Mouse (Mus musculus) limb, embryonic 12.5 days (tissue): ENCODE data around the gene 2700081O15Rik. TPM values are rescaled to one million over a fixed set of nuclear protein-coding genes. Genes with fewer than 3 reads are reported as not detected.

ENCODE experiments used
- ATAC-seq: fragments of 200-750 bp; cut with Nextera tagmentation; 2 replicates; pipeline ENCODE4 v1.8.0; 2017; ENCODE audit warnings: low read depth, moderate TSS enrichment; ENCODE audit not compliant: insufficient number of reproducible peaks, insufficient read depth, low FRiP score, low TSS enrichment
- H3K27ac ChIP-seq: fragments of 300-500 bp; sonication (generic); 2 replicates; pipeline ENCODE4 v1.5.1; 2016; ENCODE audit warnings: mild to moderate bottlenecking, moderate library complexity
- H3K27me3 ChIP-seq: fragments of 300-500 bp; sonication (generic); 2 replicates; pipeline ENCODE4 v1.6.1; 2016; ENCODE audit warnings: mild to moderate bottlenecking, moderate library complexity
- H3K36me3 ChIP-seq: fragments of 300-500 bp; sonication (generic); 2 replicates; pipeline ENCODE4 v1.6.1; 2016; ENCODE audit warnings: mild to moderate bottlenecking, moderate library complexity
- H3K4me1 ChIP-seq: fragments of 300-500 bp; sonication (generic); replicated peaks from 2 replicates; pipeline ENCODE4 v1.6.1; 2016
- H3K4me2 ChIP-seq: fragments of 300-500 bp; sonication (generic); 2 replicates; pipeline ENCODE4 v1.6.1; 2016; ENCODE audit warnings: mild to moderate bottlenecking, moderate library complexity
- H3K4me3 ChIP-seq: fragments of 300-500 bp; sonication (generic); replicated peaks from 2 replicates; pipeline ENCODE4 v1.5.1; 2016; ENCODE audit warnings: mild to moderate bottlenecking
- H3K9ac ChIP-seq: fragments of 300-500 bp; sonication (generic); replicated peaks from 2 replicates; pipeline ENCODE4 v1.6.1; 2016; ENCODE audit warnings: mild to moderate bottlenecking, moderate library complexity
- H3K9me3 ChIP-seq: fragments of 300-500 bp; sonication (generic); 2 replicates; pipeline ENCODE4 v1.6.1; 2016; ENCODE audit warnings: mild to moderate bottlenecking, moderate library complexity
- WGBS: fragments of 180-500 bp; shearing (Covaris S2); methylation state at CpG from one replicate; pipeline ENCODE4 v1.1.7; 2016; 5-methylcytosine and 5-hydroxymethylcytosine counted together
- polyA plus RNA-seq: library from polyadenylated mRNA; unstranded; fragments of >200 nt; fragmentation: Nextera tagmentation; extraction: Ambion mirVana; gene quantifications from 2 replicates; pipeline ENCODE4 v1.2.1, GENCODE M21; 2016

2700081O15Rik gene
- polyA plus RNA-seq, 1 experiment from 2014 or later = 12.0 TPM

- no peaks in the 10 kb centered on the region for H3K27me3 ChIP-seq
- H3K4me2 ChIP-seq = no peak overlapping the region
- WGBS = 76% methylated on average over 5 of the region's 5 CpGs
- H3K4me1 ChIP-seq = peaks cover 7% of the 10 kb centered on the region
- ATAC-seq = no peak
- no peaks in the 10 kb centered on the region for H3K9me3 ChIP-seq
- peaks cover 31% of the 10 kb centered on the region for H3K36me3 ChIP-seq
- no peak overlapping the region for H3K27ac ChIP-seq
- H3K4me3 ChIP-seq = no peak overlapping the region
- no peak overlapping the region for H3K9ac ChIP-seq
Observed at GRCm38 (mm10) chr19:7436061-7436970, 18.9 kb downstream of the 2700081O15Rik start.

- no peaks in the 10 kb centered on the region for H3K27me3 ChIP-seq
- H3K27ac ChIP-seq = no peak overlapping the region
- no peak for ATAC-seq
- no peaks in the 10 kb centered on the region for H3K9me3 ChIP-seq
- peaks cover 10% of the 10 kb centered on the region for H3K4me1 ChIP-seq
- no peak overlapping the region for H3K4me3 ChIP-seq
- H3K4me2 ChIP-seq = no peak overlapping the region
- no peak overlapping the region for H3K9ac ChIP-seq
- peaks cover 11% of the 10 kb centered on the region for H3K36me3 ChIP-seq
Observed at GRCm38 (mm10) chr19:7438295-7438694, 20.9 kb downstream of the 2700081O15Rik start.

GRCm38 (mm10) chr19:7441493-7441892 lies 24.1 kb downstream of the 2700081O15Rik start:
- Histone ChIP-seq H3K4me1 (peaks cover 10% of the 10 kb centered on the region), H3K4me2 (peak overlapping the region; percentile 39), H3K36me3 (0 out of 2 replicates have a peak, but pooled peaks cover 12% of the 10 kb centered on the region), H3K27me3 (no peaks in the 10 kb centered on the region), H3K27ac (peak overlapping the region; percentile 73), H3K4me3 (0 out of 2 replicates have a peak overlapping the region, but pooled peaks have one; percentile 14), H3K9me3 (no peaks in the 10 kb centered on the region), H3K9ac (no peak overlapping the region)
- peak; percentile 52; the same call in 1 of the 2 replicates for ATAC-seq
- 47% methylated on average over 14 of the region's 14 CpGs for WGBS

GRCm38 (mm10) chr19:7445105-7445504 lies 27.7 kb downstream of the 2700081O15Rik start:
- H3K27ac ChIP-seq = no peak overlapping the region

GRCm38 (mm10) chr19:7445596-7445995 lies 28.2 kb downstream of the 2700081O15Rik start:
- no peak for ATAC-seq
- no peaks in the 10 kb centered on the region for H3K27me3 ChIP-seq
- H3K4me2 ChIP-seq = no peak overlapping the region
- no peaks in the 10 kb centered on the region for H3K9me3 ChIP-seq
- H3K36me3 ChIP-seq = peaks cover 19% of the 10 kb centered on the region; the same call in 1 of the 2 replicates
- H3K4me3 ChIP-seq = no peak overlapping the region
- H3K27ac ChIP-seq = no peak overlapping the region
- 97% methylated on average over 1 of the region's 1 CpGs for WGBS
- H3K4me1 ChIP-seq = peaks cover 7% of the 10 kb centered on the region
- no peak overlapping the region for H3K9ac ChIP-seq

More at GRCm38 (mm10) chr19:7445105-7445504, 27.7 kb downstream of the 2700081O15Rik start:
- ATAC-seq = no peak
- Histone ChIP-seq H3K4me1 (peaks cover 10% of the 10 kb centered on the region), H3K4me2 (no peak overlapping the region), H3K9me3 (no peaks in the 10 kb centered on the region), H3K9ac (no peak overlapping the region), H3K4me3 (no peak overlapping the region), H3K36me3 (peaks cover 19% of the 10 kb centered on the region; the same call in 1 of the 2 replicates), H3K27me3 (no peaks in the 10 kb centered on the region)
- 96% methylated on average over 2 of the region's 2 CpGs for WGBS

- WGBS = 44% methylated on average over 2 of the region's 2 CpGs
- no peak overlapping the region for H3K9ac ChIP-seq
- H3K27ac ChIP-seq = no peak overlapping the region
- H3K4me1 ChIP-seq = no peaks in the 10 kb centered on the region
- no peak overlapping the region for H3K4me2 ChIP-seq
- no peak for ATAC-seq
- H3K27me3 ChIP-seq = no peaks in the 10 kb centered on the region
- no peak overlapping the region for H3K4me3 ChIP-seq
- peaks cover 14% of the 10 kb centered on the region; the same call in 1 of the 2 replicates for H3K36me3 ChIP-seq
- no peaks in the 10 kb centered on the region for H3K9me3 ChIP-seq
Observed at GRCm38 (mm10) chr19:7456803-7457202, 39.4 kb downstream of the 2700081O15Rik start.

- Histone ChIP-seq H3K4me3 (no peak overlapping the region), H3K27ac (no peak overlapping the region), H3K4me2 (no peak overlapping the region), H3K9me3 (no peaks in the 10 kb centered on the region), H3K9ac (no peak overlapping the region), H3K4me1 (no peaks in the 10 kb centered on the region), H3K36me3 (peaks cover 14% of the 10 kb centered on the region; the same call in 1 of the 2 replicates), H3K27me3 (no peaks in the 10 kb centered on the region)
- ATAC-seq = no peak
Observed at GRCm38 (mm10) chr19:7458901-7459300, 41.5 kb downstream of the 2700081O15Rik start.

GRCm38 (mm10) chr19:7459370-7459769 lies 41.9 kb downstream of the 2700081O15Rik start:
- H3K4me2 ChIP-seq = no peak overlapping the region
- no peaks in the 10 kb centered on the region for H3K4me1 ChIP-seq
- no peaks in the 10 kb centered on the region for H3K9me3 ChIP-seq
- no peak overlapping the region for H3K4me3 ChIP-seq
- no peak overlapping the region for H3K27ac ChIP-seq
- H3K27me3 ChIP-seq = no peaks in the 10 kb centered on the region
- no peak overlapping the region for H3K9ac ChIP-seq
- H3K36me3 ChIP-seq = peaks cover 14% of the 10 kb centered on the region; the same call in 1 of the 2 replicates
- no peak for ATAC-seq
- 90% methylated on average over 2 of the region's 2 CpGs for WGBS

GRCm38 (mm10) chr19:7467915-7468314 lies 50.5 kb downstream of the 2700081O15Rik start:
- no peaks in the 10 kb centered on the region for H3K4me1 ChIP-seq
- ATAC-seq = no peak
- H3K27me3 ChIP-seq = no peaks in the 10 kb centered on the region
- H3K4me2 ChIP-seq = no peak overlapping the region
- H3K9me3 ChIP-seq = no peaks in the 10 kb centered on the region
- peaks cover 19% of the 10 kb centered on the region; the same call in 1 of the 2 replicates for H3K36me3 ChIP-seq
- no peak overlapping the region for H3K4me3 ChIP-seq
- H3K9ac ChIP-seq = no peak overlapping the region
- H3K27ac ChIP-seq = no peak overlapping the region

GRCm38 (mm10) chr19:7470643-7471042 lies 53.2 kb downstream of the 2700081O15Rik start:
- Histone ChIP-seq H3K4me1 (no peaks in the 10 kb centered on the region), H3K4me2 (no peak overlapping the region), H3K27ac (no peak overlapping the region), H3K9ac (no peak overlapping the region), H3K36me3 (peaks cover 35% of the 10 kb centered on the region), H3K4me3 (no peak overlapping the region), H3K9me3 (no peaks in the 10 kb centered on the region), H3K27me3 (no peaks in the 10 kb centered on the region)
- ATAC-seq = no peak
- 93% methylated on average over 2 of the region's 2 CpGs for WGBS
